Mouse (Mus musculus) intestine, embryonic 15.5 days (tissue): ENCODE measurements around the gene Ugt1a9. TPM values are rescaled to one million over a fixed set of nuclear protein-coding genes. Genes with fewer than 3 reads are reported as not detected.
"Not testable (repeated sequence)": the region's sequence is repeated elsewhere in the genome, so short reads cannot be mapped to it uniquely, and the experiment has no call there.

Experiments used
- ATAC-seq: fragments of 200-750 bp; cut with Nextera tagmentation; 2 replicates; pipeline ENCODE4 v1.8.0; 2017; ENCODE audit warnings: moderate TSS enrichment, moderate library complexity
- H3K27ac ChIP-seq: fragments of 300-500 bp; sonication (generic); 2 replicates; pipeline ENCODE4 v1.5.1; 2015; ENCODE audit warnings: mild to moderate bottlenecking, inconsistent platforms
- H3K27me3 ChIP-seq: fragments of 300-500 bp; sonication (generic); replicated peaks from 2 replicates; pipeline ENCODE4 v1.6.1; 2015; ENCODE audit warnings: inconsistent platforms
- H3K36me3 ChIP-seq: fragments of 300-500 bp; sonication (generic); 2 replicates; pipeline ENCODE4 v1.6.1; 2015; ENCODE audit warnings: inconsistent platforms
- H3K4me1 ChIP-seq: fragments of 300-500 bp; sonication (generic); replicated peaks from 2 replicates; pipeline ENCODE4 v1.6.1; 2015; ENCODE audit warnings: inconsistent platforms
- H3K4me2 ChIP-seq: fragments of 300-500 bp; sonication (generic); replicated peaks from 2 replicates; pipeline ENCODE4 v1.6.1; 2015; ENCODE audit warnings: mild to moderate bottlenecking, inconsistent platforms
- H3K4me3 ChIP-seq: fragments of 300-500 bp; sonication (generic); replicated peaks from 2 replicates; pipeline ENCODE4 v1.5.1; 2015; ENCODE audit warnings: inconsistent platforms
- H3K9ac ChIP-seq: fragments of 300-500 bp; sonication (generic); 2 replicates; pipeline ENCODE4 v1.6.1; 2015; ENCODE audit warnings: inconsistent platforms
- H3K9me3 ChIP-seq: fragments of 300-500 bp; sonication (generic); 2 replicates; pipeline ENCODE4 v1.6.1; 2016; ENCODE audit warnings: inconsistent platforms
- WGBS: fragments of 180-500 bp; shearing (Covaris S2); methylation state at CpG from one replicate; pipeline ENCODE4 v1.1.7; 2015; 5-methylcytosine and 5-hydroxymethylcytosine counted together
- polyA plus RNA-seq: library from polyadenylated mRNA; unstranded; fragments of >200 nt; fragmentation: Nextera tagmentation; extraction: Ambion mirVana; gene quantifications from 2 replicates; pipeline ENCODE4 v1.2.1, GENCODE M21; 2015

The Ugt1a9 gene
- polyA plus RNA-seq, 1 experiment from 2014 or later = 5.6 TPM

- no peaks in the 10 kb centered on the region for H3K4me1 ChIP-seq
- H3K36me3 ChIP-seq = no peaks in the 10 kb centered on the region
- WGBS = 76% methylated on average over 9 of the region's 9 CpGs
- peaks cover 31% of the 10 kb centered on the region for H3K9me3 ChIP-seq
- no peak overlapping the region for H3K4me3 ChIP-seq
- no peak overlapping the region for H3K27ac ChIP-seq
- H3K9ac ChIP-seq = no peak overlapping the region
- no peaks in the 10 kb centered on the region for H3K27me3 ChIP-seq
- no peak for ATAC-seq
- no peak overlapping the region for H3K4me2 ChIP-seq
Measured at GRCm38 (mm10) chr1:88218051-88218450, 147.5 kb downstream of the Ugt1a9 start.

DNA sequence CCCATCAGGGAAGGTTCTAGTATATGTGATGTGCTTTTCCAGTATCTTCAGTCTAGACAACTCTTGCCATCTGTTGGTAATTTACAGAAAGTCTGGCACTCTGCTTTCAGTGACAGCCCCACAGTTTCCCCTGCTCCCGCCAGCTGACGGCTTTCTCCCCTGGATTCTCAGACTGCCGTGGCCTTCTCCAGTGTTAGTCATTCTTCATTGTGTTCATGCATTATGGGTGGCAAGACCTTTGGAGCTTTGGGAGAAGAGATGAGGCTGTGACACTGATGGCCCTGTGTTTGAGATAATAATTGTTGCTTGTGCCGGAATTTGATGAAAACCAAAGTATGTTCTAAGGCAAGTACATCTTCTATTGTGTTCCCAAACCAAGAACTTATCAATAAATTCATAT, 148.0 kb downstream of the Ugt1a9 start:
- H3K9ac ChIP-seq = no peak overlapping the region
- H3K36me3 ChIP-seq = no peaks in the 10 kb centered on the region
- 52% methylated on average over 4 of the region's 4 CpGs for WGBS
- H3K27ac ChIP-seq = no peak overlapping the region
- H3K4me3 ChIP-seq = no peak overlapping the region
- no peak overlapping the region for H3K4me2 ChIP-seq
- ATAC-seq = no peak
- H3K27me3 ChIP-seq = no peaks in the 10 kb centered on the region
- H3K4me1 ChIP-seq = no peaks in the 10 kb centered on the region
- H3K9me3 ChIP-seq = peaks cover 30% of the 10 kb centered on the region

DNA sequence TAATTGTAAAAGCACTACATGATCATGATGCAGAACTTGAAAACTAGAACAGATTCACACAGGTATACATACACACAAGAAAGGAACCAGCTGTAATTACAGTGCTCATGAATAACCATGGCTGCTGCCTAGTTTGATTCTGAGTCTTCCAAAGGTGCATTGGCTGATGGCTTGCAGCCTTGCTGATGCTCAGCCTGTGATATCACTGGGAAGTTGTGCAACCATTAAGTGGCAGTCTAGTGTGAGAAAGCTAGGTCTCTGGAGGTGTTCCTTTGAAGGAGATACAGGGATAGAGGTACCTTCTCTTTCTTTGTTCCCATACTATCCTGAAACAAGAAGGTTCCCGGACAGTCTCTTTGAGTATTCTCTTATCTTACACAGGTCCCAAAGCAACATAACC, 148.5 kb downstream of the Ugt1a9 start:
- WGBS = 23% methylated on average over 1 of the region's 1 CpGs

GRCm38 (mm10) chr1:88220336-88220735, 149.7 kb downstream of the Ugt1a9 start:
- Histone ChIP-seq H3K27ac (no peak overlapping the region), H3K4me3 (no peak overlapping the region), H3K4me1 (no peaks in the 10 kb centered on the region), H3K9ac (no peak overlapping the region), H3K36me3 (no peaks in the 10 kb centered on the region), H3K27me3 (no peaks in the 10 kb centered on the region), H3K9me3 (peaks cover 16% of the 10 kb centered on the region), H3K4me2 (no peak overlapping the region)
- ATAC-seq = no peak

More for the DNA sequence above, 148.5 kb downstream of the Ugt1a9 start:
- Histone ChIP-seq H3K27me3 (no peaks in the 10 kb centered on the region), H3K9ac (no peak overlapping the region), H3K9me3 (peaks cover 25% of the 10 kb centered on the region), H3K36me3 (no peaks in the 10 kb centered on the region), H3K4me3 (no peak overlapping the region), H3K4me1 (no peaks in the 10 kb centered on the region), H3K4me2 (no peak overlapping the region), H3K27ac (no peak overlapping the region)
- no peak for ATAC-seq

GRCm38 (mm10) chr1:88222216-88222615, 151.6 kb downstream of the Ugt1a9 start:
- Histone ChIP-seq H3K27me3 (no peaks in the 10 kb centered on the region), H3K9me3 (peaks cover 20% of the 10 kb centered on the region), H3K36me3 (no peaks in the 10 kb centered on the region), H3K4me3 (no peak overlapping the region), H3K4me1 (no peaks in the 10 kb centered on the region), H3K27ac (no peak overlapping the region), H3K4me2 (no peak overlapping the region), H3K9ac (no peak overlapping the region)
- 50% methylated on average over 2 of the region's 2 CpGs for WGBS
- no peak for ATAC-seq

GRCm38 (mm10) chr1:88223011-88223515, 152.5 kb downstream of the Ugt1a9 start:
- not testable (repeated sequence) for H3K36me3 ChIP-seq, H3K27me3 ChIP-seq, H3K4me1 ChIP-seq, H3K4me2 ChIP-seq, ATAC-seq, H3K27ac ChIP-seq, H3K9ac ChIP-seq, H3K4me3 ChIP-seq
- H3K9me3 ChIP-seq = peaks cover 16% of the 10 kb centered on the region; the same call in 1 of the 2 replicates

- Histone ChIP-seq H3K27ac (no peak overlapping the region), H3K4me3 (no peak overlapping the region), H3K4me1 (no peaks in the 10 kb centered on the region), H3K4me2 (no peak overlapping the region), H3K9ac (no peak overlapping the region), H3K9me3 (peaks cover 16% of the 10 kb centered on the region; the same call in 1 of the 2 replicates), H3K27me3 (no peaks in the 10 kb centered on the region), H3K36me3 (no peaks in the 10 kb centered on the region)
- ATAC-seq = no peak
- 59% methylated on average over 1 of the region's 1 CpGs for WGBS
Measured at GRCm38 (mm10) chr1:88223591-88223990, 153.0 kb downstream of the Ugt1a9 start.

- Histone ChIP-seq H3K4me3 (no peak overlapping the region), H3K4me2 (no peak overlapping the region), H3K9me3 (peaks cover 19% of the 10 kb centered on the region; the same call in 1 of the 2 replicates), H3K27ac (no peak overlapping the region), H3K9ac (no peak overlapping the region), H3K36me3 (no peaks in the 10 kb centered on the region), H3K27me3 (no peaks in the 10 kb centered on the region), H3K4me1 (no peaks in the 10 kb centered on the region)
- no peak for ATAC-seq
- WGBS = 68% methylated on average over 2 of the region's 2 CpGs
Measured at GRCm38 (mm10) chr1:88224029-88224776, 153.6 kb downstream of the Ugt1a9 start.

DNA sequence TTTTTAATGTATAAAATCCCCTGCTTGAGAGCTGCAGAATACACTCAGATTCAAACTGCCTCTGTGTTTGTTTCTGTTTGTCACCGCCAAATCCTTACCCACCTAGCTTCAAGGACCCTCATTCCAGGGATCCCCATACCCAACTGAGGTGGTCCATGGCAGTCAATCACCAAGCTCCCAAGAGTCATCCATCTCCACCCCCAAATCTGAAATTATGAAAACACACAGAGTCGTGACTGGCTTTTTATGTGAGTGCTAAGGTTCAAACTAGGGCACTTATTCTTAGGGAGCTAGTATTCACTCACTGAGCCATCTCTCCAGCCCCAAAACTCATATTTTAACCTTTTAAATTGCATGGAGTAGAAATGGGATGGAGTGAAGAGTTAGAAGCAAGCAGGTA, 154.7 kb downstream of the Ugt1a9 start:
- not testable (repeated sequence) for H3K4me2 ChIP-seq, H3K4me1 ChIP-seq, H3K4me3 ChIP-seq, H3K36me3 ChIP-seq, H3K9ac ChIP-seq, H3K27me3 ChIP-seq, H3K27ac ChIP-seq, ATAC-seq
- 39% methylated on average over 2 of the region's 2 CpGs for WGBS
- H3K9me3 ChIP-seq = peaks cover 24% of the 10 kb centered on the region; the same call in 1 of the 2 replicates

DNA sequence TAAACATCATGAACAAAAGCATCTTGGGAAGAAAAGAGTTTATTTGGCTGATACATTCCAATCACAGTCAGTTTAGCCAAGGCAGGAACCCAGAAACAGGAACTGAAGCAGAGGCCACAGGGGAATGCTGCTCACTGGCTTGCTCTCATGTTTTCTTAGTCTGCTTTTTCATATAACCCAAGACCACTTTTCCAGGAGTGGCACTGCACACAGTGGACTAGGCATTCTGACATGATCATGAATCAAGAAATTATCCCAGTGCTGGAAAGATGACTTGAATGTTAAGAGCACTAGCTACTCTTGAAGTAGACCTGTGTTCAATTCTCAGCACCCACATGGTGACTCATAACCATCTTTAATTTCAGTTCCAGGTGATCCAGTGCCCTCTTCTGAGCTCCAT, 155.1 kb downstream of the Ugt1a9 start:
- Histone ChIP-seq H3K27me3 (no peaks in the 10 kb centered on the region), H3K4me2 (no peak overlapping the region), H3K9me3 (peaks cover 24% of the 10 kb centered on the region; the same call in 1 of the 2 replicates), H3K4me1 (no peaks in the 10 kb centered on the region), H3K36me3 (no peaks in the 10 kb centered on the region), H3K4me3 (no peak overlapping the region), H3K9ac (no peak overlapping the region), H3K27ac (no peak overlapping the region)
- ATAC-seq = no peak

DNA sequence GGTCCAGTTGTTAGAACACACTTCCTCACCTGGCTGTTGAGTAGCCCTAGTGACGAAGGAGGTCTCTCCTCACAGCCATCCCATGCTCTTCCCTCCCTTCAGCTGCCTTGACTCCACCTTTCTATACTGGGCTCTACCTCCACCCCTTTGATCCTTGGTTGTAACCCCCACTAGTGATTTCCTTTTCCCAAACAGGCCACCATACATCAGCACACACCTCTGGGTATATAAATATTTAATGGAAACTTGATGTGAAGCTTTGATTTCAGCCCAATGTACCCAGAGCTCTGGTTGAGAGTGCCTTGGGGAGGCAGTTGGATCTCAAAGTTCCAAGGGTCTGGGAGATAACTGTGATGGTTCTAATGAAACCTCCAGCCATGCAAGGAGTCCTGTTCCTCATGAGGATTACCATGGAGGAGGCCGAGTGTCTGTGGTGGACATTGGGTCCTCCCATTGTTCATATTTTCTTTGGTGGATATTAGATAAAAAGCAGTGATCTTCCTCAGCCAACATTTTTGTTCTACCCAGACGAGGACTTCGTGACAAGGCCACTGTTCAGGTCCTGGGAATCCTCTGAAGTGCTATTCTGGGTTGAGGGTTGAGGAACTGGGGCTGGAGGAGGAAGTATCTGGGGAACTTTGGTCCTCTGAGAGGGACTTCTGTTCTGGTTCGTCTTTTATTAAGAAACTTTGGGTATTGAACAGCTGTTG, 156.2 kb downstream of the Ugt1a9 start, which contains the start of gene Mroh2a:
Mroh2a (plus strand) TSS at position 317 of the 710 bp plus-strand sequence.
- no peaks in the 10 kb centered on the region for H3K36me3 ChIP-seq
- H3K27me3 ChIP-seq = no peaks in the 10 kb centered on the region
- H3K9ac ChIP-seq = no peak within 1 kb of the TSS
- H3K4me1 ChIP-seq = no peaks in the 10 kb centered on the region
- no peak for ATAC-seq
- H3K4me2 ChIP-seq = no peak within 1 kb of the TSS
- H3K9me3 ChIP-seq = peaks cover 26% of the 10 kb centered on the region; the same call in 1 of the 2 replicates
- H3K4me3 ChIP-seq = no peak within 1 kb of the TSS
- H3K27ac ChIP-seq = no peak within 1 kb of the TSS
- WGBS = 54% methylated on average over 5 of the region's 5 CpGs

- Histone ChIP-seq H3K4me1 (no peaks in the 10 kb centered on the region), H3K36me3 (no peaks in the 10 kb centered on the region), H3K27me3 (no peaks in the 10 kb centered on the region), H3K4me2 (no peak overlapping the region), H3K27ac (no peak overlapping the region), H3K9me3 (peaks cover 28% of the 10 kb centered on the region; the same call in 1 of the 2 replicates), H3K4me3 (no peak overlapping the region), H3K9ac (no peak overlapping the region)
- ATAC-seq = no peak
- WGBS = 60% methylated on average over 2 of the region's 2 CpGs
Measured at GRCm38 (mm10) chr1:88227482-88227881, 156.9 kb downstream of the Ugt1a9 start.
